Comparison of ENCODE assay signal across 13 mouse cellular contexts in genomic region chrX:143082732-143083131, GRCm38 (mm10). TPM values are rescaled to one million over a fixed set of nuclear protein-coding genes. Genes with fewer than 3 reads are reported as not detected.
DNase-seq lines count a peak whose midpoint lies in the region; ATAC-seq lines count a peak whose summit lies in the region.
"Had no signal": no experiment of that assay in that cellular context is flagged by ENCODE, and none has a peak within 500 bp of the region (broad histone marks: within the 10 kb centered on the region; RNA-seq: fewer than 3 reads in every experiment).

No protein-coding gene starts in this region.

- DNase-seq in left cerebral cortex, adult 18-20 months (ENCODE audit: low spot score in 2 of 2), result peak; percentile 10 to 34
- DNase-seq in left cerebral cortex, postnatal 10 days (ENCODE audit: extremely low spot score in 1 of 2, low spot score in 2 of 2), result no peak
- peak; percentile 58 for DNase-seq in brain, adult 2 months (ENCODE audit: low read depth, low spot score)
- DNase-seq in cerebellum, adult 9-11 months, result peak; percentile 33
- DNase-seq in ovary, postnatal 10 days (ENCODE audit: low spot score), result no peak
- DNase-seq in layer of hippocampus, adult 8-10 months (ENCODE audit: low spot score in 2 of 2), result no peak
- DNase-seq: adrenal gland, adult 2 months; forebrain, postnatal 0 days; kidney, postnatal 14 days; thymus, postnatal 14 days had no signal

- ATAC-seq in cerebellum, adult (ENCODE audit: insufficient number of reproducible peaks, low FRiP score, low TSS enrichment), result peak; percentile 64
- ATAC-seq: forebrain, postnatal 0 days; intestine, embryonic 15.5 days had no signal

- intact Hi-C loops in left cerebral cortex, postnatal 10 days (cut with DNase I), result no loop called here

RNA-seq across cellular contexts. Expression of gene Rtl9, which starts 16.7 kb away (rescaled TPM):
- under 1 TPM; 0.56 to 0.70 TPM for total RNA-seq in left cerebral cortex, adult 18-20 months (2021)
- total RNA-seq in left cerebral cortex, postnatal 10 days (2021), result 1 to 10 TPM; 2.2 to 2.7 TPM
- total RNA-seq in layer of hippocampus, adult 8-10 months (2022), result 1 to 10 TPM in 2 of 4 experiments, under 1 TPM in 2; 0.55 to 1.3 (median 0.98) TPM
- total RNA-seq: granulocyte monocyte progenitor cell, adult 5-6 weeks had no signal

Comparison
In these comparisons a context has a peak if more than half of its experiments do, and no peak if none do; other contexts are left out.
1. DNase-seq: peak in left cerebral cortex, adult 18-20 months (2 of 2), brain, adult 2 months (single experiment) and cerebellum, adult 9-11 months (single experiment); none in left cerebral cortex, postnatal 10 days (0 of 2), ovary, postnatal 10 days (single experiment) and layer of hippocampus, adult 8-10 months (0 of 2).